Mouse (Mus musculus) stomach, embryonic 16.5 days (tissue): ENCODE results near the gene Kcnh5. TPM values are rescaled to one million over a fixed set of nuclear protein-coding genes. Genes with fewer than 3 reads are reported as not detected.

ENCODE experiments used
- ATAC-seq: fragments of 200-750 bp; cut with Nextera tagmentation; 2 replicates; pipeline ENCODE4 v1.8.0; 2017; ENCODE audit warnings: moderate number of reproducible peaks, moderate TSS enrichment; ENCODE audit not compliant: insufficient read depth, low FRiP score
- H3K27ac ChIP-seq: fragments of 300-500 bp; sonication (generic); 2 replicates; pipeline ENCODE4 v1.5.1; 2014; ENCODE audit warnings: low read length
- H3K27me3 ChIP-seq: fragments of 300-500 bp; sonication (generic); 2 replicates; pipeline ENCODE4 v1.6.1; 2014; ENCODE audit warnings: low read length, control low read depth, mixed read lengths; ENCODE audit not compliant: control insufficient read depth, insufficient read depth
- H3K36me3 ChIP-seq: fragments of 300-500 bp; sonication (generic); 2 replicates; pipeline ENCODE4 v1.6.1; 2014; ENCODE audit warnings: low read length; ENCODE audit not compliant: control insufficient read depth, insufficient read depth
- H3K4me1 ChIP-seq: fragments of 300-500 bp; sonication (generic); 2 replicates; pipeline ENCODE4 v1.6.1; 2014; ENCODE audit warnings: low read length, control low read depth, mixed read lengths; ENCODE audit not compliant: control insufficient read depth, insufficient read depth
- H3K4me2 ChIP-seq: fragments of 300-500 bp; sonication (generic); 2 replicates; pipeline ENCODE4 v1.6.1; 2014; ENCODE audit warnings: low read depth, low read length, mixed read lengths
- H3K4me3 ChIP-seq: fragments of 300-500 bp; sonication (generic); replicated peaks from 2 replicates; pipeline ENCODE4 v1.5.1; 2014; ENCODE audit warnings: mild to moderate bottlenecking, low read length
- H3K9ac ChIP-seq: fragments of 300-500 bp; sonication (generic); 2 replicates; pipeline ENCODE4 v1.6.1; 2014; ENCODE audit warnings: low read length
- H3K9me3 ChIP-seq: fragments of 300-500 bp; sonication (generic); replicated peaks from 2 replicates; pipeline ENCODE4 v1.6.1; 2016; ENCODE audit warnings: low read length, control low read depth; ENCODE audit not compliant: control insufficient read depth
- WGBS: fragments of 180-500 bp; shearing (Covaris S2); extraction: QIAGEN DNeasy Blood & Tissue Kit; methylation state at CpG from one replicate; pipeline ENCODE4 v1.1.7; 2014; 5-methylcytosine and 5-hydroxymethylcytosine counted together
- polyA plus RNA-seq: library from polyadenylated mRNA; unstranded; fragments of >200 nt; fragmentation: Nextera tagmentation; extraction: Ambion mirVana; gene quantifications from 2 replicates; pipeline ENCODE4 v1.2.1, GENCODE M21; 2015

Gene Kcnh5
- polyA plus RNA-seq, 1 experiment from 2014 or later, result 0.13 TPM

GRCm38 (mm10) chr12:74898211-74898610 is 278.9 kb downstream of the Kcnh5 start:
- Histone ChIP-seq H3K9me3 (no peaks in the 10 kb centered on the region), H3K9ac (no peak overlapping the region), H3K4me1 (no peaks in the 10 kb centered on the region), H3K27me3 (no peaks in the 10 kb centered on the region), H3K36me3 (no peaks in the 10 kb centered on the region), H3K4me2 (no peak overlapping the region), H3K4me3 (no peak overlapping the region), H3K27ac (no peak overlapping the region)
- no peak for ATAC-seq
- 94% methylated on average over 9 of the region's 9 CpGs for WGBS

- Histone ChIP-seq H3K9me3 (no peaks in the 10 kb centered on the region), H3K27me3 (no peaks in the 10 kb centered on the region), H3K4me2 (no peak overlapping the region), H3K27ac (no peak overlapping the region), H3K4me1 (no peaks in the 10 kb centered on the region), H3K4me3 (no peak overlapping the region), H3K36me3 (no peaks in the 10 kb centered on the region), H3K9ac (no peak overlapping the region)
- ATAC-seq, result no peak
- whole genome bisulfite sequencing, result 68% methylated on average over 11 of the region's 11 CpGs
Measured at GRCm38 (mm10) chr12:74894870-74895423, 282.2 kb downstream of the Kcnh5 start.

- no peak overlapping the region for H3K4me2 ChIP-seq
- H3K27ac ChIP-seq, result no peak overlapping the region
- H3K9ac ChIP-seq, result no peak overlapping the region
- H3K36me3 ChIP-seq, result no peaks in the 10 kb centered on the region
- no peaks in the 10 kb centered on the region for H3K27me3 ChIP-seq
- no peaks in the 10 kb centered on the region for H3K4me1 ChIP-seq
- H3K9me3 ChIP-seq, result no peaks in the 10 kb centered on the region
- 58% methylated on average over 3 of the region's 3 CpGs for WGBS
- no peak for ATAC-seq
- no peak overlapping the region for H3K4me3 ChIP-seq
Measured at GRCm38 (mm10) chr12:74889419-74889818, 287.7 kb downstream of the Kcnh5 start.

- WGBS, result 80% methylated on average over 1 of the region's 1 CpGs
- no peak overlapping the region for H3K27ac ChIP-seq
Measured at GRCm38 (mm10) chr12:74887064-74887463, 290.1 kb downstream of the Kcnh5 start.

GRCm38 (mm10) chr12:74881344-74881743 is 295.8 kb downstream of the Kcnh5 start:
- 81% methylated on average over 6 of the region's 6 CpGs for WGBS
- H3K36me3 ChIP-seq, result no peaks in the 10 kb centered on the region
- no peak for ATAC-seq

More at GRCm38 (mm10) chr12:74887064-74887463, 290.1 kb downstream of the Kcnh5 start:
- Histone ChIP-seq H3K9me3 (no peaks in the 10 kb centered on the region), H3K36me3 (no peaks in the 10 kb centered on the region), H3K4me3 (no peak overlapping the region), H3K4me1 (no peaks in the 10 kb centered on the region), H3K27me3 (no peaks in the 10 kb centered on the region), H3K9ac (no peak overlapping the region), H3K4me2 (no peak overlapping the region)
- no peak for ATAC-seq

GRCm38 (mm10) chr12:74855666-74856065 is 321.5 kb downstream of the Kcnh5 start:
- WGBS, result 65% methylated on average over 2 of the region's 2 CpGs
- no peaks in the 10 kb centered on the region for H3K4me1 ChIP-seq
- no peak overlapping the region for H3K4me3 ChIP-seq
- H3K4me2 ChIP-seq, result no peak overlapping the region
- no peak for ATAC-seq
- H3K27ac ChIP-seq, result no peak overlapping the region
- H3K9ac ChIP-seq, result no peak overlapping the region
- no peaks in the 10 kb centered on the region for H3K27me3 ChIP-seq
- H3K9me3 ChIP-seq, result no peaks in the 10 kb centered on the region
- H3K36me3 ChIP-seq, result no peaks in the 10 kb centered on the region

More at GRCm38 (mm10) chr12:74881344-74881743, 295.8 kb downstream of the Kcnh5 start:
- H3K9me3 ChIP-seq, result no peaks in the 10 kb centered on the region
- H3K27me3 ChIP-seq, result no peaks in the 10 kb centered on the region
- H3K4me3 ChIP-seq, result no peak overlapping the region
- H3K4me2 ChIP-seq, result no peak overlapping the region
- H3K4me1 ChIP-seq, result no peaks in the 10 kb centered on the region
- H3K27ac ChIP-seq, result no peak overlapping the region
- H3K9ac ChIP-seq, result no peak overlapping the region

- Histone ChIP-seq H3K27me3 (no peaks in the 10 kb centered on the region), H3K9me3 (no peaks in the 10 kb centered on the region), H3K9ac (no peak overlapping the region), H3K4me2 (no peak overlapping the region), H3K4me3 (no peak overlapping the region), H3K27ac (no peak overlapping the region), H3K4me1 (no peaks in the 10 kb centered on the region), H3K36me3 (no peaks in the 10 kb centered on the region)
- no peak for ATAC-seq
- 68% methylated on average over 1 of the region's 1 CpGs for WGBS
Measured at GRCm38 (mm10) chr12:74854263-74854662, 322.9 kb downstream of the Kcnh5 start.

- no peak overlapping the region for H3K4me3 ChIP-seq
- no peak for ATAC-seq
- H3K4me2 ChIP-seq, result no peak overlapping the region
- H3K9me3 ChIP-seq, result no peaks in the 10 kb centered on the region
- H3K27me3 ChIP-seq, result no peaks in the 10 kb centered on the region
- 47% methylated on average over 2 of the region's 2 CpGs for WGBS
- no peaks in the 10 kb centered on the region for H3K36me3 ChIP-seq
- no peaks in the 10 kb centered on the region for H3K4me1 ChIP-seq
- no peak overlapping the region for H3K27ac ChIP-seq
- no peak overlapping the region for H3K9ac ChIP-seq
Measured at GRCm38 (mm10) chr12:74850323-74850722, 326.8 kb downstream of the Kcnh5 start.

GRCm38 (mm10) chr12:74849912-74850311 is 327.2 kb downstream of the Kcnh5 start:
- H3K27ac ChIP-seq, result no peak overlapping the region
- no peak for ATAC-seq
- WGBS, result 86% methylated on average over 4 of the region's 4 CpGs
- no peak overlapping the region for H3K9ac ChIP-seq
- no peaks in the 10 kb centered on the region for H3K27me3 ChIP-seq
- H3K36me3 ChIP-seq, result no peaks in the 10 kb centered on the region
- no peak overlapping the region for H3K4me2 ChIP-seq
- no peaks in the 10 kb centered on the region for H3K9me3 ChIP-seq
- H3K4me1 ChIP-seq, result no peaks in the 10 kb centered on the region
- no peak overlapping the region for H3K4me3 ChIP-seq
